Mouse (Mus musculus) heart, embryonic 16.5 days (tissue): ENCODE results near the gene Hoxa6. TPM values are rescaled to one million over a fixed set of nuclear protein-coding genes. Genes with fewer than 3 reads are reported as not detected.

Experiments
- ATAC-seq: fragments of 200-750 bp; cut with Nextera tagmentation; replicated peaks from 2 replicates; pipeline ENCODE4 v1.8.0; 2017; ENCODE audit warnings: moderate number of reproducible peaks; ENCODE audit not compliant: insufficient read depth, low FRiP score; ENCODE audit errors: extremely low read depth
- H3K27ac ChIP-seq: fragments of 300-500 bp; sonication (generic); 2 replicates; pipeline ENCODE4 v1.5.1; 2014; ENCODE audit warnings: mild to moderate bottlenecking, low read length, control low read depth, moderate library complexity
- H3K27me3 ChIP-seq: fragments of 300-500 bp; sonication (generic); 2 replicates; pipeline ENCODE4 v1.6.1; 2014; ENCODE audit warnings: low read length, mixed read lengths; ENCODE audit not compliant: control insufficient read depth, insufficient read depth
- H3K36me3 ChIP-seq: fragments of 300-500 bp; sonication (generic); 2 replicates; pipeline ENCODE4 v1.6.1; 2014; ENCODE audit not compliant: control insufficient read depth, insufficient read depth
- H3K4me1 ChIP-seq: fragments of 300-500 bp; sonication (generic); 2 replicates; pipeline ENCODE4 v1.6.1; 2014; ENCODE audit warnings: low read length, mixed read lengths; ENCODE audit not compliant: control insufficient read depth, insufficient read depth
- H3K4me2 ChIP-seq: fragments of 300-500 bp; sonication (generic); 2 replicates; pipeline ENCODE4 v1.6.1; 2014; ENCODE audit warnings: low read depth, mild to moderate bottlenecking, control low read depth, low read length
- H3K4me3 ChIP-seq: fragments of 300-500 bp; sonication (generic); 2 replicates; pipeline ENCODE4 v1.5.1; 2014; ENCODE audit warnings: mild to moderate bottlenecking, control low read depth, low read length
- H3K9ac ChIP-seq: fragments of 300-500 bp; sonication (generic); 2 replicates; pipeline ENCODE4 v1.6.1; 2014; ENCODE audit warnings: low read length, control low read depth
- H3K9me3 ChIP-seq: fragments of 300-500 bp; sonication (generic); replicated peaks from 2 replicates; pipeline ENCODE4 v1.6.1; 2016; ENCODE audit warnings: low read length; ENCODE audit not compliant: control insufficient read depth
- WGBS: fragments of 180-500 bp; shearing (Covaris S2); extraction: QIAGEN DNeasy Blood & Tissue Kit; methylation state at CpG from one replicate; pipeline ENCODE4 v1.1.7; 2014; 5-methylcytosine and 5-hydroxymethylcytosine counted together
- polyA plus RNA-seq: library from polyadenylated mRNA; unstranded; fragments of >200 nt; fragmentation: Nextera tagmentation; extraction: Ambion mirVana; gene quantifications from 2 replicates; pipeline ENCODE4 v1.2.1, GENCODE M21; 2015

The Hoxa6 gene
- polyA plus RNA-seq, 1 experiment from 2014 or later, result not detected

DNA sequence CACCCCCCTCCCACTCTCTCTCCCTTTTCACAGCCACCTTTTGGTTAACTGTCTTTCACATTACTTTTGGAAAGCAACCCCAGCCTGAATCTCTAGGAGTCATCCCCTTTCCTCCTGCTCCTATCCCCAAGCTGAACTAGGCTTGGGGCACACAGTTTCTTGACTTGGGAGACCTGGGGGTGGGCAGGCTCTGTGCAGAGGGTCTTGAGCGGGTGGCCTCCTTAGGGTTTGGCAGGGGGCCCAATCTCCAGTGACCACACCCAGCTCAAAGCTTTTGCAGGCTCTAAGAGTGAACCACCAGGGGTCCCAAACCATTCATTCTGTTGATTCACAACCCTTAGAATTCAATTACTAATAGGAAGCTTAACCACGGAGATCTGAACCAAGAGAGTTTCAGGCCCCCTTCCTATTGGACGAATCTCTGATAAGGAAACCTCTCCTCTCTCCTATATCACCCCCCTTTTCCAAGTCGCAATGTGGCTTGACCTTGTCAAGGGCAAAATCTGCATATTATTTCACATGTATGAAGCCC, 34.3 kb upstream of the Hoxa6 start:
- H3K36me3 ChIP-seq, result no peaks in the 10 kb centered on the region
- H3K4me2 ChIP-seq, result no peak overlapping the region
- H3K9ac ChIP-seq, result no peak overlapping the region
- WGBS, result 4% methylated on average over 4 of the region's 4 CpGs
- peaks cover 94% of the 10 kb centered on the region for H3K27me3 ChIP-seq
- H3K4me1 ChIP-seq, result 0 out of 2 replicates have a peak, but pooled peaks cover 3% of the 10 kb centered on the region
- no peak overlapping the region for H3K4me3 ChIP-seq
- H3K9me3 ChIP-seq, result no peaks in the 10 kb centered on the region
- H3K27ac ChIP-seq, result no peak overlapping the region
- no peak for ATAC-seq

DNA sequence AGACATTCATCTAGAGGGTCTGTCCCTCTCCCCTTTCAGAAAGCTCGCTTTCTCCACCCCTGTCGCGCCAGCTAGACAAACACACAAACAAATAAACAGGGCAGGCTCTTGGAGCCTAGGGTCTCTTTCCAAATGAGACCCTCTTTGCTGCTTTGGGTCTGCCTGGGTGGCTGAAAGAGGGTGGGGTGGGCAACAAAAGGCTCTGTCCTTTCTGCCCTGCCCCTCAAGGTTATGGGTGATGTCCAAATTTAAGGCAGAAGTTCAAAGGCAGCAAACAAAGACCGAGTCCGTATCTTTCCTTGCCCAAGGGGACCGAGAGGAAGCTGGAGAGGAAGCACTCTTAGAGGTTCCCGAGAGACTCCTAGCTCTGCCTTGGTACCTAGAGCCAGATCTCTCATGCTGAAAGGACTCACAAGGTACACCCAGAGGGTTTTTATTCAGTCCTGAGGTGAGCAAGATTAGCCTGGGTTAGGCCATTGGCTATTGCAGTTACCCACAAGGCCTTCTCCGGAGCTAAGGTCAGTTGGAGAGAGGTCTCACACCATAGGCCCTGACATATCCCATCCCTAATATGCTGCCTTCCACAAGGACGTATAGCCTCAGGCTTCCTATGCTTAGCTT, 32.6 kb upstream of the Hoxa6 start:
- no peak for ATAC-seq
- Histone ChIP-seq H3K27ac (no peak overlapping the region), H3K4me1 (0 out of 2 replicates have a peak, but pooled peaks cover 3% of the 10 kb centered on the region), H3K27me3 (peaks cover 96% of the 10 kb centered on the region), H3K4me2 (no peak overlapping the region), H3K9ac (no peak overlapping the region), H3K4me3 (no peak overlapping the region), H3K9me3 (no peaks in the 10 kb centered on the region), H3K36me3 (no peaks in the 10 kb centered on the region)
- WGBS, result 7% methylated on average over 9 of the region's 9 CpGs

DNA sequence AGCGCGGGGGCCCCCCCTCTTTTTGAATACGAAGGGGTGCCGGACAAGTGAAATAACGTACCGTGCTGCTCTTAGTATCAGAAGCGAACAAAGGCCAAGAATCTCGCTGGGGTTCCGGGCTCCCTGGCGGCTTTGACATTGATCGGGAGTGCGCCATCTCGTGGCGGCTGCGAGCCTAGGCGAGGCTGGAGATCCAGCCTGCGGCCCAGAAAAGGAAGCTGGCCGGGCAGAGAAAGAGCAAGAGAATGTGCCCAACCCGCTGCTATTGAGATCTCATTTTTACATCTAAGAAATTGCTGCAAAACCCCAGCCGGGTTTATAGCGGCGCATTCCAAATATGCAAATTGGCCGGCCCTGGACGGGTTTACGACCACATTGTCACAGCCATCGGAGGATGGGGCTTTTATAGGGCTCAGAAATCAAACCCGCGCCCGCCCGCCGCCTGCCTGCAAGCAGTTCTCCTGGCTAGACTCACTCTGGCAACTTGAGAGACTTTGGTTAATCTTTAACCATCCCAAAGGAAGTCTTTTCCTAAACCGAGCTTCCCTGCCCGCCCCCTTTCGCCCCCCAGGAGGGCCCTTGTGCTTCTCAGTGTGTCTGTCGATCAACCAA, 32.0 kb upstream of the Hoxa6 start, which contains the start of gene Hoxa10:
Hoxa10 (minus strand) TSS at position 466 of the 612 bp plus-strand sequence.
- H3K27me3 ChIP-seq, result peaks cover 96% of the 10 kb centered on the region
- H3K4me1 ChIP-seq, result 0 out of 2 replicates have a peak, but pooled peaks cover 3% of the 10 kb centered on the region
- no peaks in the 10 kb centered on the region for H3K36me3 ChIP-seq
- H3K9me3 ChIP-seq, result no peaks in the 10 kb centered on the region
- no peak within 1 kb of the TSS for H3K27ac ChIP-seq
- no peak within 1 kb of the TSS for H3K9ac ChIP-seq
- 2% methylated on average over 35 of the region's 35 CpGs for WGBS
- ATAC-seq, result no peak; the same call in 1 of the 2 replicates
- peak within 1 kb of the TSS; percentile 34 for H3K4me2 ChIP-seq
- H3K4me3 ChIP-seq, result peak within 1 kb of the TSS; percentile 13

DNA sequence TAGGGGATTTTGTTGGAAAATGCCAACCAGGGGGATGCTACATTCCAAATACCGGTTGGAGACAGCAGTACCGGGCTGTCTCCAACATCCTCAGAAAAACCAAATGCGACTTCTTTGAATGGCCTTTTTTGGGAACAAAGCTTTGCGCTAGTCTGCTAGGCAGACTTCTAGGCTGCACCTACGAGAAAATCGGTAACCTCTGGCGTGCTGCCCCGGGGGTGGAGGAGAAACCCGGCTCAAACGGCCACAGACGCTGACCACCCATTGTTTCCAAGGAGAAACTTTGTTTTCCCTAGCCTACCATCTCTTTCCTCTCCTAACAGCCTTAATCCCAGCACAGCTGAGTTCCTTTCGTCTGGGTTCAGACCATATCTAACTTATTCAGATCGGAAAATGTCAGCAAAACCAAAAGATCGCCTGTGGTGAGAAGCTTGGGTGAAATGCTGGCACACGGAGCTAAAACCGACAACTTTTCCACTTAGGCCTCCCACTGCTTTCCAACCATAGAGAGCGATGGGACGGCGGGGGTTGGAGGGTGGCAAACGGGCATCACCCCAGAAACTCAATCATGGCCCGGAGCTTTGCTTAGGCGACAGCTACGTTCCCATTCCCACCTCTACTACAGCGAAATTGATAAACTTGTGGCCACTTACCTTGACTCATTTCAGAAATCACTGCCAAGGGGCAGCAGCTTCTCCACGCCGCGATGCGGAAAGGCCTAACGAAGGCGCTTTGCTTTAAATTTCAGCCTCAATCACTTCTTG, 31.3 kb upstream of the Hoxa6 start:
- Histone ChIP-seq H3K4me2 (peak overlapping the region; percentile 34), H3K4me1 (no peaks in the 10 kb centered on the region), H3K4me3 (peak overlapping the region; percentile 13), H3K27me3 (peaks cover 96% of the 10 kb centered on the region), H3K27ac (no peak overlapping the region), H3K9ac (no peak overlapping the region), H3K9me3 (no peaks in the 10 kb centered on the region), H3K36me3 (no peaks in the 10 kb centered on the region)
- 2% methylated on average over 30 of the region's 30 CpGs for WGBS
- ATAC-seq, result no peak

DNA sequence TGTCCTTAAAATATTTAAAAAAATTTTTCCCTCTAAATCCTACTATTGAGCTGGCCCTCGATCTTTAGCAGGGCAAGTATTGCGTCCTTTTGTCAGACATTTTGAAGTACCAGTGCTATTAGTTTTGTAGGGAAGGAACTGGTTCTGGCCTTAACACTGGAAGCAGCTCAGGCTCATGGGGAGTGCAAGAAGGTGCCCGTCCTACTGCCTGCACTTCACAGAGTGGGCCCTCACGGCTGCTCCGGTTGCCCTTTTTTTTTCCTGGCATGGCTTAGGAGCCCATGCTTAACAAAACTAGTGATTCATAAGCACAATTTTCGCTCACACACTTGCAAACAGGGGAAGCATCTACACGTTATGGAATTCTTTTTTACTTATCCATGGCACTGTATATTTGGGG, 30.5 kb upstream of the Hoxa6 start:
- Histone ChIP-seq H3K27me3 (peaks cover 96% of the 10 kb centered on the region), H3K4me3 (no peak overlapping the region), H3K9ac (no peak overlapping the region), H3K36me3 (no peaks in the 10 kb centered on the region), H3K27ac (no peak overlapping the region), H3K4me1 (no peaks in the 10 kb centered on the region), H3K9me3 (no peaks in the 10 kb centered on the region), H3K4me2 (no peak overlapping the region)
- no peak for ATAC-seq
- WGBS, result 5% methylated on average over 7 of the region's 7 CpGs

DNA sequence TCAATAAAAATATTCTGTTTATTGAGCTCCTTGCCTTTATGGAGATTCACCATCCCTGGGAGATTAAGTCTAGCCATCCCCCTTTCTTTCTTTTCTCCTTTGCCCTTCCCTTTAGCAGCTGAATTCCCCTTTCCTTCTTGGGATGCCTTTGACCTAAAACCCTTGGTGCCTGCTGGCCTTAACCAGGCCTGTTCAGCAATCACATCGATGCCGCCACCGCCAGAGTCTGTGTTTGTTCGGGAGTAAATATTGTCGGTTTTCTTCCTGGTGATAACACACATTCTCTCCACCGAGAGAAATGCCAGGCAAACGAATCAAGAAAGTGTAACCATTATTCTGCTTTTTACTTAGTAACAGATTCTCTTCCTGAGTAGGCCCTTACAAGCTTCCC, 29.6 kb upstream of the Hoxa6 start:
- ATAC-seq, result no peak
- WGBS, result 4% methylated on average over 7 of the region's 7 CpGs

DNA sequence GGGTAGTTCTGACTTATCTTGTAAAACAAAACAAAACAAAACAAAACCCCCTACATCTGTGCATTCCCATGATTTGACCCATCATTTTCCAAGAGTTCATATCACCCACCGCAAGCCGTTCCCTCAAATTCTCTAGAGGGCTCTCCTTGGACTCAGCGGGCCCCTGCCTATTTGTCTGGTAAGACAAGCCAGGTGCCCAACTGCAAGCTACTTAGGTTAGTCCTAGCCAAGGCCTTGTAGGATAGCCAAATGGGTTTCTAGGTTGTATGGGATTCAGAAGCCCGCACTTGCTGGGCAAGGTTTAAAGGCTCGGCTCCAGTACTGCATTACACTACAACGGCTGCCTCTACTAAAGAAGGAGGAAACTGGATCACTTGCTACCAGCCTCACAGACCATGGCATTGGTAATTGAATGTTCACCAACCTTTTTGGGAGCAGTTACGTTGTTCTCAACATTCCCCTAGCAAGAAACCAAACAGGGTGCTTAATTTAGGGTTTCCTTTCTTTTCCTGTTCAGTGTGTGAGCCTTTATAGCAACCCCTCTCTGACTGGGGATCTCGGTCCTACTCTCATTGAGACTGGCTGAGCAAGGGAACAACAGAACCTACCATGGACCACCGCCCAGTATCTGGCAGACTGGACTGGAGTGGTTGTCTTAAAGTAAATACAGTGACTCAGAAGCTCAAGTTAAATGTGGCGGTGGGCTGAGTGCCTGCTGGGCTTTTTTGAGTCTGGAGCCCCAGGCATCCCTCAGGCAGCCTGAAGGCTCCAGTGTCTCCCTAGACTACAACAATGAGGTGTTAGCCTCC, 29.0 kb upstream of the Hoxa6 start:
- 11% methylated on average over 10 of the region's 10 CpGs for WGBS
- peaks cover 92% of the 10 kb centered on the region for H3K27me3 ChIP-seq

More for the DNA sequence above, 29.6 kb upstream of the Hoxa6 start:
- H3K27ac ChIP-seq, result no peak overlapping the region
- no peaks in the 10 kb centered on the region for H3K36me3 ChIP-seq
- peaks cover 96% of the 10 kb centered on the region for H3K27me3 ChIP-seq
- H3K4me1 ChIP-seq, result no peaks in the 10 kb centered on the region
- no peak overlapping the region for H3K4me2 ChIP-seq
- no peak overlapping the region for H3K4me3 ChIP-seq
- no peak overlapping the region for H3K9ac ChIP-seq
- H3K9me3 ChIP-seq, result no peaks in the 10 kb centered on the region

DNA sequence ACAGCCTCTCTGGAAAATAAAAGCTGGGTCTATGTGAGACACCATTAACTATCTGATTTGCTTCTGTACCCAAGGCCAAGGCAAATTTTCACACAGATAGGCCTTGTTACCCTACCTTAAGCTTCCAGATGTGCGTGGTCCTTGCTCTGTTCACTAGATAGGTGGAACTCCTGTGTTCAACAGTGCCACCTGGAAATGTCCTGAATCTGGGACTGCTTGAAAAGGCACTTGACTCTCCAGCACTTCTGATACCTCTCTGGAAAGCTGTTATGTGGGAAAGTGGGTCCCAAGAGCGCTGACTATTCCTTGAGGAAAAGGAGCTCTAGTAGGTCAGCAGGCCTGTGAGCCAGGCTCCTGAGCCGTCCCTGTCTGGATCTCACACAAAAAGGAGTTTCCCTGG, 28.3 kb upstream of the Hoxa6 start:
- Histone ChIP-seq H3K9ac (no peak overlapping the region), H3K27me3 (peaks cover 91% of the 10 kb centered on the region), H3K4me1 (no peaks in the 10 kb centered on the region), H3K4me3 (no peak overlapping the region), H3K27ac (no peak overlapping the region), H3K4me2 (no peak overlapping the region), H3K36me3 (no peaks in the 10 kb centered on the region), H3K9me3 (no peaks in the 10 kb centered on the region)
- 10% methylated on average over 3 of the region's 3 CpGs for WGBS
- ATAC-seq, result no peak

More for the DNA sequence above, 29.0 kb upstream of the Hoxa6 start:
- no peaks in the 10 kb centered on the region for H3K36me3 ChIP-seq
- no peak overlapping the region for H3K4me2 ChIP-seq
- H3K9me3 ChIP-seq, result no peaks in the 10 kb centered on the region
- no peaks in the 10 kb centered on the region for H3K4me1 ChIP-seq
- H3K9ac ChIP-seq, result no peak overlapping the region
- ATAC-seq, result no peak
- no peak overlapping the region for H3K4me3 ChIP-seq
- no peak overlapping the region for H3K27ac ChIP-seq
